ENCODE assay signal across 15 mouse cellular contexts in the genomic region with DNA sequence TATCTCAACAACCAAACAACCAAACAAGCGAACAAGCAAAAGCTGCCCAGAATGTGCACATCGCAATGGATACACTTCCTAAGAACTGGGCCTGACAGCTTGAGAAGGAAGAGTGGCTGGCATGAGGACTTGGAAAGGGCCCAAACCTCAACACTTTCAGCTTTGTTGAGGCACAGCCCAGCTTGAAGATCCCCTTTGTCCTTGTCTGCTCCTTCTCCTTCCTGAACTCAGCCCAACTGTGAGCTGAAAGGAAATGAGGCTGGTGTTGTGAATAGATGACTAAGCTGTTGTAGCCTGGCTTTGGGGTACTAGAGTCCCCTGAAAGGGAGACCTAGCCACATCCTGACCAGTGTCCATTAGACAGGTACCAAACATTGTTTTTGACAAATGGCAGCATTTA. TPM values are rescaled to one million over a fixed set of nuclear protein-coding genes. Genes with fewer than 3 reads are reported as not detected.
A peak's percentile ranks its signal among the peaks of the same experiment; 100 is the strongest.
DNase-seq lines count a peak whose midpoint lies in the region; ATAC-seq and TF ChIP-seq lines count a peak whose summit lies in the region.
"Had no signal": no experiment of that assay in that cellular context is flagged by ENCODE, and none has a peak within 500 bp of the region (broad histone marks: within the 10 kb centered on the region; RNA-seq: fewer than 3 reads in every experiment).

No protein-coding gene starts in this region.

- in situ Hi-C loops in CH12.LX (cut with MboI; ENCODE audit: low pct_ligation_motif_present, low pct_unique_long_range_greater_than_20kb, low sequenced_read_pairs): no loop called here

- dilution Hi-C loops in CH12.LX (cut with MboI; ENCODE audit: extremely low pct_ligation_motif_present, extremely low pct_unique_long_range_greater_than_20kb, low sequenced_read_pairs): no loop called here

- peak; percentile 54; the same call in 1 of the 2 replicates for ATAC-seq in hindbrain, embryonic 16.5 days
- ATAC-seq in hindbrain, embryonic 13.5 days (ENCODE audit: low FRiP score): no peak

- no peak overlapping the region for H3K27ac ChIP-seq in hindbrain, embryonic 16.5 days (ENCODE audit: low read depth, low read length)
- no peak overlapping the region for H3K27ac ChIP-seq in hindbrain, embryonic 13.5 days
- peak overlapping the region; percentile 39; the same call in 1 of the 2 replicates for H3K27ac ChIP-seq in CH12.LX (ENCODE audit: insufficient read depth, low read depth)

- H3K4me1 ChIP-seq in hindbrain, embryonic 16.5 days (ENCODE audit: control insufficient read depth, insufficient read depth, low read depth, low read length): no peaks in the 10 kb centered on the region
- no peaks in the 10 kb centered on the region for H3K4me1 ChIP-seq in hindbrain, embryonic 13.5 days (replicated peaks)
- peaks cover 8 to 16% of the 10 kb centered on the region in 2 experiments for H3K4me1 ChIP-seq in CH12.LX (ENCODE audit: control insufficient read depth in 1 of 2, insufficient read depth in 2 of 2)

- H3K4me3 ChIP-seq in hindbrain, embryonic 16.5 days (ENCODE audit: low read length): no peak overlapping the region
- no peak overlapping the region for H3K4me3 ChIP-seq in hindbrain, embryonic 13.5 days
- no peak overlapping the region for H3K4me3 ChIP-seq in CH12.LX (replicated peaks in 1 of 3; ENCODE audit: low read depth in 2 of 3, low read length in 2 of 3, poor library complexity in 1 of 3)
- H3K4me3 ChIP-seq: erythroblast, embryonic 14.5 days had no signal

- H3K36me3 ChIP-seq in hindbrain, embryonic 16.5 days (ENCODE audit: control insufficient read depth, insufficient read depth, low read length): no peaks in the 10 kb centered on the region
- H3K36me3 ChIP-seq in hindbrain, embryonic 13.5 days: no peaks in the 10 kb centered on the region
- no peaks in the 10 kb centered on the region for H3K36me3 ChIP-seq in CH12.LX (replicated peaks in 1 of 2; ENCODE audit: control insufficient read depth in 1 of 2, insufficient read depth in 1 of 2, low read length in 1 of 2)

- H3K9ac ChIP-seq in hindbrain, embryonic 16.5 days (ENCODE audit: low read depth, low read length): no peak overlapping the region
- H3K9ac ChIP-seq in hindbrain, embryonic 13.5 days: no peak overlapping the region
- H3K9ac ChIP-seq in CH12.LX (ENCODE audit: insufficient read depth, low read depth): no peak overlapping the region

- no peak for TF ChIP-seq CTCF in CH12.LX (conservative IDR thresholded peaks at IDR 0.05 in 1 of 2, IDR thresholded peaks at IDR 0.05 in 1 of 2; ENCODE audit: low read depth in 2 of 2, low read length in 2 of 2)
- no peak for TF ChIP-seq CTCF in brain, embryonic 14.5 days (IDR thresholded peaks at IDR 0.05; ENCODE audit: borderline replicate concordance, extremely low read depth, insufficient read depth, insufficient read length)

- H3K9me3 ChIP-seq in hindbrain, embryonic 16.5 days (ENCODE audit: control insufficient read depth, low read length): no peaks in the 10 kb centered on the region
- no peaks in the 10 kb centered on the region for H3K9me3 ChIP-seq in hindbrain, embryonic 13.5 days
- H3K9me3 ChIP-seq in CH12.LX (replicated peaks; ENCODE audit: low read length): no peaks in the 10 kb centered on the region

- H3K27me3 ChIP-seq in hindbrain, embryonic 16.5 days (replicated peaks; ENCODE audit: control insufficient read depth, insufficient read depth, low read length): no peaks in the 10 kb centered on the region
- H3K27me3 ChIP-seq in hindbrain, embryonic 13.5 days: no peaks in the 10 kb centered on the region
- no peaks in the 10 kb centered on the region for H3K27me3 ChIP-seq in CH12.LX (replicated peaks)

- no peak for TF ChIP-seq POLR2A in CH12.LX (IDR thresholded peaks at IDR 0.05; ENCODE audit: low read depth, low read length)
- TF ChIP-seq POLR2A in brain, embryonic 14.5 days (IDR thresholded peaks at IDR 0.05; ENCODE audit: borderline replicate concordance, extremely low read depth, insufficient read depth, insufficient read length, poor library complexity, severe bottlenecking): no peak

- 87% methylated on average over 2 of the region's 2 CpGs for WGBS in hindbrain, embryonic 16.5 days
- WGBS in hindbrain, embryonic 13.5 days: 100% methylated on average over 2 of the region's 2 CpGs

- no peaks in the 10 kb centered on the region for H3K79me2 ChIP-seq in CH12.LX (replicated peaks; ENCODE audit: control insufficient read depth, extremely low read depth, insufficient read depth, poor library complexity, severe bottlenecking)

- no peak for TF ChIP-seq RAD21 in CH12.LX (IDR thresholded peaks at IDR 0.05; ENCODE audit: low read depth, low read length)

- no peak for TF ChIP-seq EP300 in CH12.LX (IDR thresholded peaks at IDR 0.05; ENCODE audit: low read length)

- H3K4me2 ChIP-seq in hindbrain, embryonic 16.5 days (ENCODE audit: low read length): no peak overlapping the region
- no peak overlapping the region for H3K4me2 ChIP-seq in hindbrain, embryonic 13.5 days
- H3K4me2 ChIP-seq in CH12.LX (ENCODE audit: insufficient read depth, low read depth, poor library complexity, severe bottlenecking): 0 out of 2 replicates have a peak overlapping the region, but pooled peaks have one; percentile 4

- no peak for DNase-seq in CH12.LX (ENCODE audit: extremely low read depth)
- peak; percentile 8 for DNase-seq in brain, embryonic 14.5 days (ENCODE audit: low read depth)
- DNase-seq in layer of hippocampus, postnatal 10 days (ENCODE audit: low spot score in 2 of 2): peak; percentile 17 to 44
- no peak for DNase-seq in thymus, adult 18-20 months
- no peak for DNase-seq in urinary bladder, adult 18-20 months (ENCODE audit: low spot score in 2 of 2)
- DNase-seq: cerebellum, postnatal 36 days; gastrocnemius, postnatal 14 days; lung, adult 2 months; thymus, postnatal 14 days had no signal

TF ChIP-seq in CH12.LX, 34 proteins besides CTCF, POLR2A, EP300 and RAD21:
- no peak for TF ChIP-seq ZMIZ1 (IDR thresholded peaks at IDR 0.05; ENCODE audit: low read depth, low read length)
- TF ChIP-seq JUND (conservative IDR thresholded peaks at IDR 0.05; ENCODE audit: low read depth, low read length): no peak
- TF ChIP-seq ZC3H11A (IDR thresholded peaks at IDR 0.05; ENCODE audit: low read depth, low read length): no peak

RNA-seq across cellular contexts. Expression of a gene that starts 1.1 kb away (rescaled TPM):
- not detected in 2 replicates for polyA plus RNA-seq in hindbrain, embryonic 16.5 days (2015; fragmentation: Nextera tagmentation; extraction: Ambion mirVana)
- not detected in 2 replicates for polyA plus RNA-seq in hindbrain, embryonic 13.5 days (2015; fragmentation: Nextera tagmentation; extraction: Ambion mirVana)
- total RNA-seq in CH12.LX (2012; rRNA removed): not detected in 2 replicates
- not detected in 2 replicates for total RNA-seq in CH12.LX (2014; rRNA removed)
- not detected in 2 replicates for polyA plus RNA-seq in CH12.LX (2012; ENCODE audit: insufficient read length, low read depth)
- not detected in 2 replicates for polyA plus RNA-seq in brain, embryonic 14.5 days (2012; rRNA removed)
- total RNA-seq in layer of hippocampus, postnatal 10 days (2021): not detected
- total RNA-seq: gastrocnemius, postnatal 14 days had no signal
- polyA plus RNA-seq: erythroblast, embryonic 14.5 days; heart, embryonic 14.5 days; kidney, embryonic 16.5 days; limb, embryonic 14.5 days; lung, adult 2 months had no signal

RNA-seq across cellular contexts. Expression of a gene that starts 3.1 kb away (rescaled TPM):
- not detected in 2 replicates for polyA plus RNA-seq in hindbrain, embryonic 16.5 days (2015; fragmentation: Nextera tagmentation; extraction: Ambion mirVana)
- not detected in 2 replicates for polyA plus RNA-seq in hindbrain, embryonic 13.5 days (2015; fragmentation: Nextera tagmentation; extraction: Ambion mirVana)
- total RNA-seq in CH12.LX (2012; rRNA removed): not detected in 2 replicates
- total RNA-seq in CH12.LX (2014; rRNA removed): not detected in 2 replicates
- not detected in 2 replicates for polyA plus RNA-seq in CH12.LX (2012; ENCODE audit: insufficient read length, low read depth)
- polyA plus RNA-seq in brain, embryonic 14.5 days (2012; rRNA removed): not detected in 2 replicates
- total RNA-seq in layer of hippocampus, postnatal 10 days (2021): not detected
- total RNA-seq: gastrocnemius, postnatal 14 days had no signal
- polyA plus RNA-seq: erythroblast, embryonic 14.5 days; heart, embryonic 14.5 days; kidney, embryonic 16.5 days; limb, embryonic 14.5 days; lung, adult 2 months had no signal

RNA-seq across cellular contexts. Expression of a gene that starts 38.0 kb away (rescaled TPM):
- not detected in 2 replicates for polyA plus RNA-seq in hindbrain, embryonic 16.5 days (2015; fragmentation: Nextera tagmentation; extraction: Ambion mirVana)
- polyA plus RNA-seq in hindbrain, embryonic 13.5 days (2015; fragmentation: Nextera tagmentation; extraction: Ambion mirVana): not detected in 2 replicates
- total RNA-seq in CH12.LX (2012; rRNA removed) (1.3 and 1.6 TPM in 2 replicates), CH12.LX (2014; rRNA removed) (not detected in 2 replicates)
- 0.33 TPM in 1 of 2 replicates, not detected in the other for polyA plus RNA-seq in CH12.LX (2012; ENCODE audit: insufficient read length, low read depth)
- not detected in 2 replicates for polyA plus RNA-seq in brain, embryonic 14.5 days (2012; rRNA removed)
- total RNA-seq in layer of hippocampus, postnatal 10 days (2021): not detected
- total RNA-seq: gastrocnemius, postnatal 14 days had no signal
- polyA plus RNA-seq: erythroblast, embryonic 14.5 days; heart, embryonic 14.5 days; kidney, embryonic 16.5 days; limb, embryonic 14.5 days had no signal

RNA-seq across cellular contexts. Expression of a gene that starts 53.5 kb away (rescaled TPM):
- polyA plus RNA-seq in hindbrain, embryonic 16.5 days (2015; fragmentation: Nextera tagmentation; extraction: Ambion mirVana): 0.84 and 0.96 TPM in 2 replicates
- 0.60 TPM in 1 of 2 replicates, not detected in the other for polyA plus RNA-seq in hindbrain, embryonic 13.5 days (2015; fragmentation: Nextera tagmentation; extraction: Ambion mirVana)
- total RNA-seq in CH12.LX (2012; rRNA removed) (0.17 TPM in 1 of 2 replicates, not detected in the other), CH12.LX (2014; rRNA removed) (not detected in 2 replicates)
- polyA plus RNA-seq in CH12.LX (2012; ENCODE audit: insufficient read length, low read depth): not detected in 2 replicates
- polyA plus RNA-seq in brain, embryonic 14.5 days (2012; rRNA removed): 0.09 and 0.27 TPM in 2 replicates
- 1 to 10 TPM in 1 of 2 experiments, under 1 TPM in 1; 0.91 to 1.2 TPM for total RNA-seq in layer of hippocampus, postnatal 10 days (2021)
- total RNA-seq: gastrocnemius, postnatal 14 days had no signal
- polyA plus RNA-seq: erythroblast, embryonic 14.5 days had no signal

RNA-seq across cellular contexts. Expression of a gene that starts 55.9 kb away (rescaled TPM):
- not detected in 2 replicates for polyA plus RNA-seq in hindbrain, embryonic 16.5 days (2015; fragmentation: Nextera tagmentation; extraction: Ambion mirVana)
- polyA plus RNA-seq in hindbrain, embryonic 13.5 days (2015; fragmentation: Nextera tagmentation; extraction: Ambion mirVana): not detected in 2 replicates
- not detected in 2 replicates for total RNA-seq in CH12.LX (2012; rRNA removed)
- total RNA-seq in CH12.LX (2014; rRNA removed): not detected in 2 replicates
- polyA plus RNA-seq in CH12.LX (2012; ENCODE audit: insufficient read length, low read depth): not detected in 2 replicates
- polyA plus RNA-seq in brain, embryonic 14.5 days (2012; rRNA removed): not detected in 2 replicates
- not detected for total RNA-seq in layer of hippocampus, postnatal 10 days (2021)
- polyA plus RNA-seq: erythroblast, embryonic 14.5 days; heart, embryonic 14.5 days; kidney, embryonic 16.5 days; limb, embryonic 14.5 days; lung, adult 2 months had no signal

Comparison
In these comparisons a context has a peak if more than half of its experiments do, and no peak if none do; other contexts are left out.
1. DNase-seq: peak in brain, embryonic 14.5 days (single experiment) and layer of hippocampus, postnatal 10 days (2 of 2); none in CH12.LX (single experiment), thymus, adult 18-20 months (0 of 2) and urinary bladder, adult 18-20 months (0 of 2).